Mouse (Mus musculus) intestine, embryonic 14.5 days (tissue): ENCODE results near the gene Anpep. TPM values are rescaled to one million over a fixed set of nuclear protein-coding genes. Genes with fewer than 3 reads are reported as not detected.

Experiments used
- ATAC-seq: fragments of 200-750 bp; cut with Nextera tagmentation; replicated peaks from 2 replicates; pipeline ENCODE4 v1.8.0; 2017; ENCODE audit warnings: low read depth, moderate number of reproducible peaks, moderate TSS enrichment, moderate library complexity; ENCODE audit not compliant: low FRiP score, low TSS enrichment
- DNase-seq: peaks from one replicate; pipeline ENCODE4 v3.0.0-alpha.2; 2018; ENCODE audit warnings: low spot score
- H3K27ac ChIP-seq: fragments of 300-500 bp; sonication (generic); 2 replicates; pipeline ENCODE4 v1.5.1; 2014; ENCODE audit warnings: low read depth, mild to moderate bottlenecking, control low read depth
- H3K27me3 ChIP-seq: fragments of 300-500 bp; sonication (generic); replicated peaks from 2 replicates; pipeline ENCODE4 v1.6.1; 2014; ENCODE audit warnings: low read length, control low read depth; ENCODE audit not compliant: control insufficient read depth, insufficient read depth
- H3K36me3 ChIP-seq: fragments of 300-500 bp; sonication (generic); 2 replicates; pipeline ENCODE4 v1.6.1; 2014; ENCODE audit warnings: low read length, control low read depth; ENCODE audit not compliant: control insufficient read depth, insufficient read depth
- H3K4me1 ChIP-seq: fragments of 300-500 bp; sonication (generic); replicated peaks from 2 replicates; pipeline ENCODE4 v1.6.1; 2014; ENCODE audit warnings: low read length, control low read depth, mixed read lengths; ENCODE audit not compliant: control insufficient read depth, insufficient read depth
- H3K4me2 ChIP-seq: fragments of 300-500 bp; sonication (generic); 2 replicates; pipeline ENCODE4 v1.6.1; 2014; ENCODE audit warnings: low read length
- H3K4me3 ChIP-seq: fragments of 300-500 bp; sonication (generic); 2 replicates; pipeline ENCODE4 v1.5.1; 2014; ENCODE audit warnings: low read depth, low read length, control low read depth, mixed read lengths
- H3K9ac ChIP-seq: fragments of 300-500 bp; sonication (generic); 2 replicates; pipeline ENCODE4 v1.6.1; 2014; ENCODE audit warnings: mild to moderate bottlenecking, low read length
- H3K9me3 ChIP-seq: fragments of 300-500 bp; sonication (generic); 2 replicates; pipeline ENCODE4 v1.6.1; 2016; ENCODE audit warnings: low read length, control low read depth; ENCODE audit not compliant: control insufficient read depth
- WGBS: fragments of 180-500 bp; shearing (Covaris S2); extraction: QIAGEN DNeasy Blood & Tissue Kit; methylation state at CpG from one replicate; pipeline ENCODE4 v1.1.7; 2014; 5-methylcytosine and 5-hydroxymethylcytosine counted together
- polyA plus RNA-seq: library from polyadenylated mRNA; unstranded; fragments of >200 nt; fragmentation: Nextera tagmentation; extraction: Ambion mirVana; gene quantifications from 2 replicates; pipeline ENCODE4 v1.2.1, GENCODE M21; 2014

Anpep gene
- polyA plus RNA-seq, 1 experiment from 2014 or later = 94.9 TPM

DNA sequence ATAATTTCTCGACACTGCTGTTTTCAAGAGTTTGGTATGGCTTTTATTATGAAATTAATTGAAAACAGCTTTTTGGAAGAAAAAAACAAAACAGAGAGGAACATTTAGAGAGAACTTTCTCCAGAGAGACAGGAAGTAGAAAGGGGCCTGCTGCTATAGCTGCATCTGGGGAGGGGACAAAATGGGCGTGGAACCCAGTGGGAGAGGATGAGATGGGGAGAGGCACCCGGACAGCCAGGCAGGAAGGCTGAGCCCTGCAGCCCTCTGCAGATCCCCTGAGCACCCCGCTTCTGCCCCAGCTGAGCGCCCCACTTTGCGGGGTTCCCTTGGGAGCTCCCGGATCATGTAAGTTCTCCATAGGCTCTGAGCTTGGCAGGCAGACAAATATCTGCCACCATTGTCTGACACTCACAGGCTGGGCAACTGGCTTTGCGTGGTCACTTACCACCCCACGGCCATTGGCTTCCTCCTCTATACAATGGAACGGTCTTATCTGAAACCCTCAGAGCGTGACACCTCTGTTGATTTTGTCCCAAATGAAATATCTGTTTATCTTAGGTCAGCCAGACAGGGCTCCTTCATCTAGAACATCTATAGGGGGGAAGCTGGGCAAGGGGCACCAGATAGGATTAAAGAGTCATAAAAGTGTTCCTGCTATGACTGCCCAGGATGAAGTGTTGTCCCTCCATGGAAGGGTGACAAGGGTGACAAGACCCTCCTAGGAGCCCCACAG is 2.5 kb downstream of the Anpep start:
- H3K4me3 ChIP-seq = no peak overlapping the region
- no peaks in the 10 kb centered on the region for H3K9me3 ChIP-seq
- DNase-seq (no peak), ATAC-seq (no peak)
- H3K9ac ChIP-seq = no peak overlapping the region
- H3K4me2 ChIP-seq = no peak overlapping the region
- no peaks in the 10 kb centered on the region for H3K27me3 ChIP-seq
- WGBS = 54% methylated on average over 11 of the region's 11 CpGs
- H3K36me3 ChIP-seq = no peaks in the 10 kb centered on the region
- 0 out of 2 replicates have a peak, but pooled peaks cover 3% of the 10 kb centered on the region for H3K4me1 ChIP-seq
- no peak overlapping the region for H3K27ac ChIP-seq

DNA sequence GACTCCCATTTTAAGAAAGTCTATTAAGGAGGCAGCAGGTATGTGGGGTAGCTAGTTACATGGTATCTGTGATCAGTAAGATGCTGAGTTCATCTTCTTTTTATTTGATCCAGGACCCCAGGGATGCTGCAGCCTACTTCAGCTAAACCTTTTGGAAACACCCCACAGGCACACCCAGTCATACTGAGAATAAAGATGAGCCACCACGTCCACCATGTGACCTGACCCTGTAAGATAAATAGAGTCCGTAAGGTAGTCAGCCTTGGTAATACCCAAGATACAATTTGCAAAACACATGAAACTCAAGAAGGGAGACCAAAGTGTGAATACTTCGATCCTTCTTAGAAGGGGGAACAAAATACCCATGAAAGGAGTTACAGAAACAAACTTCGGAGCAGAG is 4.6 kb downstream of the Anpep start:
- ATAC-seq (no peak), DNase-seq (no peak)
- Histone ChIP-seq H3K4me2 (no peak overlapping the region), H3K36me3 (no peaks in the 10 kb centered on the region), H3K9ac (no peak overlapping the region), H3K4me3 (no peak overlapping the region), H3K27ac (no peak overlapping the region), H3K9me3 (no peaks in the 10 kb centered on the region), H3K27me3 (no peaks in the 10 kb centered on the region), H3K4me1 (0 out of 2 replicates have a peak, but pooled peaks cover 3% of the 10 kb centered on the region)
- WGBS = 84% methylated on average over 4 of the region's 4 CpGs

DNA sequence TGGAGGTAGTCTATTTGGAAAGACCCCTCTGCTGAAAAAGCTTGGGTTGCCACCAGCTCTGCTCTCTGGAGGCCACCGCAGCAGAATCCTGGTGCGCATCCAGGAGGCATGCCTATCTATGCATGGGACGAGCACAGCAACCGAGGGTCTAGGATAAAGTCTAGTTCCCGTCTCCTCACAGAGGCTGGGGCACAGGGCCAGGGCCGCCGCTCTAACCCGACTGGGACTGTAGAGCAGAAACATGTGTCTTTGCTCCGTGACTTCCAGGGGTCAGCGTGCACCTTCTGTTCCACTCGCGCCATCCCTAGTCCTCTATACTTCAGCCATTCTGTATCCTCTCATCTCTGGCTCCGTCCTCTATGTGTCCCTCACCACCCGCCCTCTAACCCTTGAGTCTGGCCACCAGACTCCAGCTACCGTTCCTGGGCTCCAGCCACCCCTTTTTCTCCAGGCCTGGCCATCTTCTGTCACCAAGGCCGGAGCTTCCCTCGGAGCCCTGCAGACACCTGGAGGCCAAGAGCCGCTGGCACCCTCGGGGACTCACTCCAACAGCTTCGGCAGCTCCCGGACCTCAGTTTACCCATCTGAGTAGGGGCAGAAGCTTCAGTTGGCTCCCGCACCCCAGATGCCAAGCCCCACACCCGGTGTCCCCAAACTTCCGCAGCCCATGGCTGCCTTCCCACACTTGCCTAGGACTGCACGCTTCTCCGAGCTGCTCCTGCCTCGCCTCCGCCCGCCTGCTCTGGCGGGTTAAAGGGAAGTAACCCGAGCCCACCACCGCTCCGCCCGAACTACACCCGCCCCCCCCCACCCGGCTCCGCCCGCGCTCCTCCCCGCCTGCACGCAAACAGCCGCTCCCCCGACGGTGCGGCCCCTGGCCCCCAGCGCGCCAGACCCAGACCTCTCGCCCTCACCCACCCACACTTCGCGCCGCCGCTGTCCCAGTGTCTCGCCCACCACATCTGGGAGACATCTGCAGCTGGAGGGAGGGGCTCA is 13.1 kb downstream of the Anpep start:
- no peaks in the 10 kb centered on the region for H3K9me3 ChIP-seq
- DNase-seq = peak; percentile 82
- H3K27me3 ChIP-seq = no peaks in the 10 kb centered on the region
- H3K4me1 ChIP-seq = peaks cover 14% of the 10 kb centered on the region; the same call in 1 of the 2 replicates
- H3K9ac ChIP-seq = peak overlapping the region; percentile 38
- H3K36me3 ChIP-seq = no peaks in the 10 kb centered on the region
- no peak overlapping the region for H3K27ac ChIP-seq
- peak; percentile 77 for ATAC-seq
- H3K4me3 ChIP-seq = peak overlapping the region; percentile 44
- peak overlapping the region; percentile 67 for H3K4me2 ChIP-seq
- 8% methylated on average over 53 of the region's 53 CpGs for WGBS

DNA sequence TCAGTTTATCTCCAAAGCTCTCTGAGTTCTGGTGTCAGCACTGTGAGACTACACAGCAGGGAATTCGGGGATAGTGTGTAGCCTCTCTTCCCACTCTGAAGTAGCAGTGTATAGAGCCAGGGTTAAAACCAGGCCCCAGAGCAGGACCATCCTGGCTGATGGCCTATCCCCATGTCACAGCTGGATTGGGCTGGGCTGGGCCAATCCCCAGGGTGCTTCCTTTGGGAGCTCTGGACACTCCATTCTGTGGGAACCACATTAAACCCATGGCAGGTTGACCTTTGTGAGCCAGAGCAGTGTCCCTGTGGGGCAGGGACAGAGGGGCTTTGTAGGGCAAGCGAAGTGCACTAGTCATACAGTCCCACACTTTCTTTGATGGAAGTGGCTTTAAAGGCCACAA is 14.5 kb downstream of the Anpep start:
- DNase-seq (no peak), ATAC-seq (no peak)
- peaks cover 14% of the 10 kb centered on the region; the same call in 1 of the 2 replicates for H3K4me1 ChIP-seq
- H3K27ac ChIP-seq = no peak overlapping the region
- 88% methylated on average over 2 of the region's 2 CpGs for WGBS
- H3K27me3 ChIP-seq = no peaks in the 10 kb centered on the region
- no peak overlapping the region for H3K4me3 ChIP-seq
- H3K4me2 ChIP-seq = peak overlapping the region; percentile 20
- no peak overlapping the region for H3K9ac ChIP-seq
- 0 out of 2 replicates have a peak, but pooled peaks cover 2% of the 10 kb centered on the region for H3K36me3 ChIP-seq
- H3K9me3 ChIP-seq = no peaks in the 10 kb centered on the region

DNA sequence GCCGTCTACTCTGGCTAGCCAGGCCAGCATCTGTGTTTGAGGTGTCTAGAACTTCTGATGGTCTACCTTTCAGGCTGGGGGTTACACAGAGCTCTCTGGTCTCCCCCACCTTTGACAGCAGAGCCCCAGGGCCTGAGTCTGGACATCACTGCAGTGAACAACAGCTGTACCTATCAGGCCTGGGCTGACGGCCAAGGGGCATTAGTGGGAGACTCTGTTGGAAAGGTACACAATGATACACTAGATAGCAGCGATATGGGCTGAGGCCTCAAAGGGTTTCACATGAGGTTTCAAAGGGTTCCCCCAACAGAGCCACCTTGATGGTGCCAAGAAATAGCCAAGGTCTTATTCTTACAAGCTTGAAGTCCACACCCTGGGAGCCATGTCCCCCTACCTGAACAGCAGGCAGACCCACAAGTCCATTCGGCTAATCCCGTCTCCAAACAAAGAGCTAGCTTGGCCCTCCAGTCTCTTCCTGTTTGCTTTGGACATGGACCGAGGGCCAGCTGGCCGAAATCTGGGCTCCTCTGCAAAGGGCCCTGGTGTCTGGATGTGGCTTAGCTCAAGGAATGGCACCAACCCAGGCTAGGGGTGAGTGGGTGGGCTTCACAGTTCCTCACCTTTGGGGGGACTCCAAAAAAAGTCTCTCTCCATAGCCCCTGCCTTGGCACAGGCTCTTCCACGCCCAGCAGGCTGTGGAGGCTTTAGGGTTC is 16.6 kb downstream of the Anpep start:
- no peaks in the 10 kb centered on the region for H3K9me3 ChIP-seq
- no peak overlapping the region for H3K9ac ChIP-seq
- H3K36me3 ChIP-seq = 0 out of 2 replicates have a peak, but pooled peaks cover 15% of the 10 kb centered on the region
- no peaks in the 10 kb centered on the region for H3K27me3 ChIP-seq
- H3K4me2 ChIP-seq = no peak overlapping the region
- DNase-seq = no peak
- no peak for ATAC-seq
- H3K4me3 ChIP-seq = no peak overlapping the region
- no peak overlapping the region; the same call in 1 of the 2 replicates for H3K27ac ChIP-seq
- H3K4me1 ChIP-seq = peaks cover 14% of the 10 kb centered on the region; the same call in 1 of the 2 replicates
- 69% methylated on average over 8 of the region's 8 CpGs for WGBS

DNA sequence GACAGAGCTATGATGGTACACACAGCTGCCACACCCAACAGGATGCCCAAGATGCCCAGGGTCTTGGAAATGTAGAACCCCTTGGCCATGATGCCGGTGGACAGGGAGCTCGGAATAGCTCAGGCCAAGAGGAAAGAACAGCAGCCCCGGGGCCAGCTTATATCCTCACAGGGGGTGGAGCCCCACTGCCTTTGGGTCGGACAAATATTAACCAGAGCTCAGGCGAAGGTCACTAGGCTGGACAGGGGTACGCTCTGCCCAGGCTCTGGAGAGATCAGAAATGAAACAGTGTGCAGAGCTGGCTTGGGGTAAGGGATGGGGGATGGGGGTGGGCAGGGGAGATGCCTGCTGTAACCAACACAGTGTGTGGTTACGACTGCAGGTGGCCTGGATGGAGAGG is 18.7 kb downstream of the Anpep start:
- no peak overlapping the region for H3K4me3 ChIP-seq
- WGBS = 36% methylated on average over 7 of the region's 7 CpGs
- no peaks in the 10 kb centered on the region for H3K27me3 ChIP-seq
- peaks cover 7% of the 10 kb centered on the region; the same call in 1 of the 2 replicates for H3K4me1 ChIP-seq
- H3K9me3 ChIP-seq = no peaks in the 10 kb centered on the region
- peak overlapping the region; percentile 28 for H3K4me2 ChIP-seq
- DNase-seq = no peak
- peak; percentile 59 for ATAC-seq
- no peak overlapping the region for H3K27ac ChIP-seq
- H3K9ac ChIP-seq = no peak overlapping the region
- H3K36me3 ChIP-seq = 0 out of 2 replicates have a peak, but pooled peaks cover 20% of the 10 kb centered on the region

DNA sequence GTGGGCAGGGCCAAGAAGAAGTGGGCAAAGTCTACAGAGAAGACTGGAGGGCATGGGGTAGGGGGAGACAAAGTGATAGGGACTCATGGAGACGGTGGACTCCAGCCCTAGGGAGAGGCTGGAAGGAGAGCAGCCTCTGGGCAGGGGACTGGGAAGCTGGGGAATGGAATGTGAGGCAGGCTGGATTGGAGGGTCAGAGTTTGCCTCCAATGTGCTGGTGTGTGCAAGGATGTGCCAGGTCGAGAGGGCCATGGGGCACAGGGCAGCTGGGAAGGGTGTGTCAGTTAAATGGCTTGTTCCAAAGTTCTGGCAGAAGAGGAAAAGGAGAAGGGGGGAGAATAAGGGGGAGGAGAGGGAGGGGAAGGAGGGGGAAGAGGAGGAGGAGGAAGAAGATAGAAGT is 23.6 kb downstream of the Anpep start:
- Histone ChIP-seq H3K36me3 (0 out of 2 replicates have a peak, but pooled peaks cover 20% of the 10 kb centered on the region), H3K9me3 (no peaks in the 10 kb centered on the region), H3K27ac (no peak overlapping the region), H3K4me3 (no peak overlapping the region), H3K4me1 (no peaks in the 10 kb centered on the region), H3K4me2 (no peak overlapping the region), H3K9ac (no peak overlapping the region), H3K27me3 (no peaks in the 10 kb centered on the region)
- ATAC-seq = no peak
- 70% methylated on average over 2 of the region's 2 CpGs for WGBS
- DNase-seq = no peak

DNA sequence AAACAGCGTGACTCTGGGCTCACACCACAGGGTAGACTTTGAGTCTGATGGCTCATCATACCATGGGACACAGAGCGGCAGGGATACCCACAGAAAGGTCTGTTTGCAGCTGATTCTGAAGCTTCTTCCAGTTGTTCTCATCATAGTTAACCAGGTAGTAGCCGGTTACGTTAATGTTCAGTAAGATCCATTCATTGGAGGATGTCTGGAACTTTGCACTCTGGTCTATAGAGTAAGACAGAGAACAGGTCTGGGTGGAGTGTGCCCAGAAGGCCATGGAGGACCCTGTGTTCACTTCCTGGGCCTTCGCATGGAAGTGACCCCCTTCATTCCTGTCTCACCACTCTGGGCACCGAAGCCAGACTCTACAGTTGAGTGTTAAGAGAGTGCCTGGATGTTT is 25.7 kb downstream of the Anpep start:
- H3K4me1 ChIP-seq = peaks cover 5% of the 10 kb centered on the region; the same call in 1 of the 2 replicates
- H3K4me2 ChIP-seq = no peak overlapping the region
- H3K36me3 ChIP-seq = 0 out of 2 replicates have a peak, but pooled peaks cover 9% of the 10 kb centered on the region
- no peaks in the 10 kb centered on the region for H3K9me3 ChIP-seq
- WGBS = 96% methylated on average over 6 of the region's 6 CpGs
- ATAC-seq = no peak
- no peak overlapping the region for H3K27ac ChIP-seq
- no peak overlapping the region for H3K4me3 ChIP-seq
- DNase-seq = no peak
- no peak overlapping the region for H3K9ac ChIP-seq
- no peaks in the 10 kb centered on the region for H3K27me3 ChIP-seq
